Mouse (Mus musculus) spleen, adult 2 months (tissue): ENCODE measurements around the gene Rhcg. TPM values are rescaled to one million over a fixed set of nuclear protein-coding genes. Genes with fewer than 3 reads are reported as not detected.

Experiments used
- DNase-seq, 2 experiments: peaks; one replicate each; pipeline versions ENCODE4 v3.0.0 to v3.0.0-alpha.2; 2012 to 2021; ENCODE audit warnings: low spot score in 2 of 2, low read depth in 1 of 2
- H3K27ac ChIP-seq: fragments of 200-500 bp; 2 replicates; pipeline ENCODE4 v1.5.1; 2012; ENCODE audit warnings: low read length, inconsistent platforms; ENCODE audit not compliant: insufficient read depth
- H3K27me3 ChIP-seq: fragments of 200-500 bp; 2 replicates; pipeline ENCODE4 v1.6.1; 2012; ENCODE audit warnings: mild to moderate bottlenecking, moderate library complexity, low read length, inconsistent platforms; ENCODE audit not compliant: control insufficient read depth, insufficient read depth
- H3K36me3 ChIP-seq: fragments of 200-500 bp; 2 replicates; pipeline ENCODE4 v1.6.1; 2012; ENCODE audit warnings: mild to moderate bottlenecking, low read length, inconsistent platforms; ENCODE audit not compliant: control insufficient read depth, insufficient read depth
- H3K4me1 ChIP-seq: fragments of 200-500 bp; 2 replicates; pipeline ENCODE4 v1.6.1; 2011; ENCODE audit warnings: inconsistent platforms; ENCODE audit not compliant: control insufficient read depth, insufficient read depth, insufficient read length
- H3K4me3 ChIP-seq: fragments of 200-500 bp; 2 replicates; pipeline ENCODE4 v1.5.1; 2011; ENCODE audit warnings: mild to moderate bottlenecking, inconsistent platforms; ENCODE audit not compliant: insufficient read depth, insufficient read length; ENCODE audit errors: extremely low read depth
- CTCF ChIP-seq: fragments of 200-500 bp; IDR thresholded peaks from 2 replicates; pipeline ENCODE4 v1.5.1; 2011; ENCODE audit warnings: mild to moderate bottlenecking, inconsistent platforms; ENCODE audit not compliant: insufficient read depth, insufficient read length, insufficient replicate concordance; ENCODE audit errors: extremely low read depth
- POLR2A ChIP-seq: fragments of 200-500 bp; IDR thresholded peaks from 2 replicates; pipeline ENCODE4 v1.6.1; 2011; ENCODE audit warnings: low read depth, low read length, inconsistent platforms
- WGBS: fragments of 180-500 bp; shearing (Covaris S2); methylation state at CpG from one replicate; pipeline ENCODE4 v1.1.7; 2018; 5-methylcytosine and 5-hydroxymethylcytosine counted together
- polyA plus RNA-seq: library from polyadenylated mRNA; depleted of rRNA; stranded (reverse); fragments of >200 nt; gene quantifications from 2 replicates; pipeline ENCODE4 v1.2.3, GENCODE M21; 2012

Gene Rhcg
- polyA plus RNA-seq, 1 experiment = 0.07 TPM

GRCm38 (mm10) chr7:79577931-79578850, 39.3 kb downstream of the Rhcg start:
- DNase-seq = no peak
- no peaks in the 10 kb centered on the region for H3K36me3 ChIP-seq
- H3K27ac ChIP-seq = no peak overlapping the region
- H3K4me3 ChIP-seq = no peak overlapping the region
- H3K4me1 ChIP-seq = no peaks in the 10 kb centered on the region
- no peak for TF ChIP-seq POLR2A
- TF ChIP-seq CTCF = no peak
- H3K27me3 ChIP-seq = no peaks in the 10 kb centered on the region
- WGBS = 47% methylated on average over 25 of the region's 25 CpGs

GRCm38 (mm10) chr7:79577096-79577874, 40.2 kb downstream of the Rhcg start:
- no peak overlapping the region for H3K4me3 ChIP-seq

GRCm38 (mm10) chr7:79576659-79577058, 40.8 kb downstream of the Rhcg start:
- H3K27me3 ChIP-seq = no peaks in the 10 kb centered on the region
- no peak for DNase-seq
- no peak overlapping the region for H3K27ac ChIP-seq
- no peaks in the 10 kb centered on the region for H3K4me1 ChIP-seq
- 22% methylated on average over 5 of the region's 5 CpGs for WGBS
- no peaks in the 10 kb centered on the region for H3K36me3 ChIP-seq
- peak; percentile 32; the same call in 1 of the 2 replicates for TF ChIP-seq CTCF
- TF ChIP-seq POLR2A = no peak
- H3K4me3 ChIP-seq = no peak overlapping the region

More at GRCm38 (mm10) chr7:79577096-79577874, 40.2 kb downstream of the Rhcg start:
- Histone ChIP-seq H3K36me3 (no peaks in the 10 kb centered on the region), H3K27me3 (no peaks in the 10 kb centered on the region), H3K4me1 (no peaks in the 10 kb centered on the region), H3K27ac (no peak overlapping the region)
- no peak for DNase-seq
- TF ChIP-seq CTCF (no peak), POLR2A (no peak)
- WGBS = 54% methylated on average over 12 of the region's 12 CpGs

GRCm38 (mm10) chr7:79572191-79572818, 45.2 kb downstream of the Rhcg start:
- WGBS = 80% methylated on average over 19 of the region's 19 CpGs
- H3K36me3 ChIP-seq = no peaks in the 10 kb centered on the region
- no peak for TF ChIP-seq CTCF
- TF ChIP-seq POLR2A = no peak
- H3K4me1 ChIP-seq = no peaks in the 10 kb centered on the region
- no peaks in the 10 kb centered on the region for H3K27me3 ChIP-seq
- no peak overlapping the region for H3K27ac ChIP-seq
- H3K4me3 ChIP-seq = no peak overlapping the region
- DNase-seq = no peak

- TF ChIP-seq CTCF (no peak), POLR2A (no peak)
- Histone ChIP-seq H3K4me3 (no peak overlapping the region), H3K27me3 (no peaks in the 10 kb centered on the region), H3K27ac (no peak overlapping the region), H3K36me3 (no peaks in the 10 kb centered on the region), H3K4me1 (no peaks in the 10 kb centered on the region)
- DNase-seq = no peak
- 35% methylated on average over 4 of the region's 4 CpGs for WGBS
Measured at GRCm38 (mm10) chr7:79568937-79569535, 48.4 kb downstream of the Rhcg start.

GRCm38 (mm10) chr7:79568212-79568611, 49.2 kb downstream of the Rhcg start:
- H3K27me3 ChIP-seq = 0 out of 2 replicates have a peak, but pooled peaks cover 1% of the 10 kb centered on the region

More at GRCm38 (mm10) chr7:79568212-79568611, 49.2 kb downstream of the Rhcg start:
- H3K36me3 ChIP-seq = no peaks in the 10 kb centered on the region
- WGBS = 86% methylated on average over 6 of the region's 6 CpGs
- H3K27ac ChIP-seq = no peak overlapping the region
- no peaks in the 10 kb centered on the region for H3K4me1 ChIP-seq
- no peak overlapping the region for H3K4me3 ChIP-seq
- TF ChIP-seq CTCF = no peak
- DNase-seq = no peak
